Mouse (Mus musculus): Measurements from ENCODE around the gene Ern1. TPM values are rescaled to one million over a fixed set of nuclear protein-coding genes. Genes with fewer than 3 reads are reported as not detected.

Ern1 gene
- polyA plus RNA-seq, 1 experiment = 18.1 TPM

GRCm38 (mm10) chr11:106465932-106466331 lies 21.7 kb downstream of the Ern1 start:
- H3K27ac ChIP-seq (ENCODE audit: control insufficient read depth, insufficient read depth, low read length) = no peak overlapping the region
- no peak overlapping the region for H3K4me3 ChIP-seq (ENCODE audit: control insufficient read depth, insufficient read depth, low read length)
- no peak for DNase-seq
- no peak for TF ChIP-seq CTCF (IDR thresholded peaks at IDR 0.05; ENCODE audit: borderline replicate concordance, control insufficient read depth, extremely low read depth, insufficient read depth, low read length, poor library complexity)
- TF ChIP-seq POLR2A (IDR thresholded peaks at IDR 0.05; ENCODE audit: control insufficient read depth, extremely low read depth, insufficient read depth, low read length, poor library complexity) = no peak
- H3K4me1 ChIP-seq (replicated peaks; ENCODE audit: control insufficient read depth, insufficient read depth, low read length) = peaks cover 11% of the 10 kb centered on the region
- H3K27me3 ChIP-seq (ENCODE audit: control insufficient read depth, insufficient read depth, low read length) = no peaks in the 10 kb centered on the region
- no peaks in the 10 kb centered on the region for H3K36me3 ChIP-seq (ENCODE audit: control insufficient read depth, insufficient read depth, low read length)
- WGBS = 97% methylated on average over 4 of the region's 4 CpGs

- no peak for DNase-seq
- Histone ChIP-seq H3K27me3 (ENCODE audit: control insufficient read depth, insufficient read depth, low read length) (no peaks in the 10 kb centered on the region), H3K36me3 (ENCODE audit: control insufficient read depth, insufficient read depth, low read length) (no peaks in the 10 kb centered on the region), H3K4me1 (replicated peaks; ENCODE audit: control insufficient read depth, insufficient read depth, low read length) (peaks cover 11% of the 10 kb centered on the region), H3K27ac (ENCODE audit: control insufficient read depth, insufficient read depth, low read length) (no peak overlapping the region), H3K4me3 (ENCODE audit: control insufficient read depth, insufficient read depth, low read length) (no peak overlapping the region)
- TF ChIP-seq POLR2A (IDR thresholded peaks at IDR 0.05; ENCODE audit: control insufficient read depth, extremely low read depth, insufficient read depth, low read length, poor library complexity) = no peak
- TF ChIP-seq CTCF (IDR thresholded peaks at IDR 0.05; ENCODE audit: borderline replicate concordance, control insufficient read depth, extremely low read depth, insufficient read depth, low read length, poor library complexity) = no peak
- 100% methylated on average over 1 of the region's 1 CpGs for WGBS
These were observed 22.1 kb downstream of the Ern1 start for GRCm38 (mm10) chr11:106465545-106465903.

DNA sequence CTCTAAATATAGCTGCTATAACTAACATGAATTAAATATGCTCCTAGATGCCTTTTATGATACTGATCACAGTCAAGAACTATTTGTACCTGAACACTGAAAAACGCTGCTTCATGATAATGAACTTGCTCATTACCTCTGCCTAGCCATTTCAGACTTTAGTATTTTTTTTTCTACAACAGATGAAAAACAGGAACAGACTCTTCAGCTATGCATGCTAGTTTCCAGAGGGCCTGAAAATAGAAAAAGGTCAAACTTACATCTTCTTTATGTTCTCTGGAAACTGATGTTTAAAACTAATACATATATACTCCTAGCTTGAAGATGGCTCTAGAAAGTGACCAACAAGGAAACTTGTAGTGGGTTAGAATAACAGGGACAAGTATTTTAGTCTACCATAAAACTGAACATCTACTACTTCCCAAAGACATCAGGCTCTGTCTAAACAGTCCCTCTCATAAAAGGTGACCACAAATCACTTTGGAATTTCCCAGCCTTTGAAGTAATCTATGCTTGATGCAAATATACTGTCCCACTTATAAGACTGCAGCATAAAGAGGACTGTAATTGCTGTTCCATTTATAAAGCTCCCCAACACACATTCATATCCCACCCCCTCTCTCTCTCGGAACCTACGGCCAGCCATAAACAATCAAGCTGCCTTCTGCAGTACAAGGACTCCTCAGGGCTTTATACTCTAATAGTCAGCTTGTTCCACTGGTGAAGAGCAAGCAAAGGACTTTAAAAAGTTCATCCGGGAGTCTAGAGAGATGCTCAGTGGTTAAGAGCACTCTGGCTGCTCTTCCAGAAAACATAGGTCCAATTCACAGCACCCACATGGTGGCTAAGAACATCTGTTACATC lies 22.7 kb downstream of the Ern1 start:
- WGBS = 74% methylated on average over 4 of the region's 4 CpGs
- Histone ChIP-seq H3K27me3 (ENCODE audit: control insufficient read depth, insufficient read depth, low read length) (no peaks in the 10 kb centered on the region), H3K4me1 (replicated peaks; ENCODE audit: control insufficient read depth, insufficient read depth, low read length) (peaks cover 11% of the 10 kb centered on the region), H3K36me3 (ENCODE audit: control insufficient read depth, insufficient read depth, low read length) (no peaks in the 10 kb centered on the region), H3K4me3 (ENCODE audit: control insufficient read depth, insufficient read depth, low read length) (no peak overlapping the region), H3K27ac (ENCODE audit: control insufficient read depth, insufficient read depth, low read length) (no peak overlapping the region)
- TF ChIP-seq CTCF (IDR thresholded peaks at IDR 0.05; ENCODE audit: borderline replicate concordance, control insufficient read depth, extremely low read depth, insufficient read depth, low read length, poor library complexity) = no peak
- TF ChIP-seq POLR2A (IDR thresholded peaks at IDR 0.05; ENCODE audit: control insufficient read depth, extremely low read depth, insufficient read depth, low read length, poor library complexity) = no peak
- DNase-seq = no peak

GRCm38 (mm10) chr11:106463845-106464244 lies 23.8 kb downstream of the Ern1 start:
- 26% methylated on average over 5 of the region's 5 CpGs for whole genome bisulfite sequencing
- peaks cover 11% of the 10 kb centered on the region for H3K4me1 ChIP-seq (replicated peaks; ENCODE audit: control insufficient read depth, insufficient read depth, low read length)
- no peak for DNase-seq
- no peak overlapping the region for H3K27ac ChIP-seq (ENCODE audit: control insufficient read depth, insufficient read depth, low read length)
- H3K27me3 ChIP-seq (ENCODE audit: control insufficient read depth, insufficient read depth, low read length) = no peaks in the 10 kb centered on the region
- no peak for TF ChIP-seq POLR2A (IDR thresholded peaks at IDR 0.05; ENCODE audit: control insufficient read depth, extremely low read depth, insufficient read depth, low read length, poor library complexity)
- no peak for TF ChIP-seq CTCF (IDR thresholded peaks at IDR 0.05; ENCODE audit: borderline replicate concordance, control insufficient read depth, extremely low read depth, insufficient read depth, low read length, poor library complexity)
- no peaks in the 10 kb centered on the region for H3K36me3 ChIP-seq (ENCODE audit: control insufficient read depth, insufficient read depth, low read length)
- H3K4me3 ChIP-seq (ENCODE audit: control insufficient read depth, insufficient read depth, low read length) = no peak overlapping the region

- Histone ChIP-seq H3K36me3 (ENCODE audit: control insufficient read depth, insufficient read depth, low read length) (no peaks in the 10 kb centered on the region), H3K4me1 (replicated peaks; ENCODE audit: control insufficient read depth, insufficient read depth, low read length) (peaks cover 9% of the 10 kb centered on the region), H3K4me3 (ENCODE audit: control insufficient read depth, insufficient read depth, low read length) (no peak overlapping the region), H3K27me3 (ENCODE audit: control insufficient read depth, insufficient read depth, low read length) (no peaks in the 10 kb centered on the region), H3K27ac (ENCODE audit: control insufficient read depth, insufficient read depth, low read length) (no peak overlapping the region)
- TF ChIP-seq CTCF (IDR thresholded peaks at IDR 0.05; ENCODE audit: borderline replicate concordance, control insufficient read depth, extremely low read depth, insufficient read depth, low read length, poor library complexity) (no peak), POLR2A (IDR thresholded peaks at IDR 0.05; ENCODE audit: control insufficient read depth, extremely low read depth, insufficient read depth, low read length, poor library complexity) (no peak)
- WGBS = 21% methylated on average over 3 of the region's 3 CpGs
- DNase-seq = no peak
These were observed 25.3 kb downstream of the Ern1 start for GRCm38 (mm10) chr11:106462309-106462708.

DNA sequence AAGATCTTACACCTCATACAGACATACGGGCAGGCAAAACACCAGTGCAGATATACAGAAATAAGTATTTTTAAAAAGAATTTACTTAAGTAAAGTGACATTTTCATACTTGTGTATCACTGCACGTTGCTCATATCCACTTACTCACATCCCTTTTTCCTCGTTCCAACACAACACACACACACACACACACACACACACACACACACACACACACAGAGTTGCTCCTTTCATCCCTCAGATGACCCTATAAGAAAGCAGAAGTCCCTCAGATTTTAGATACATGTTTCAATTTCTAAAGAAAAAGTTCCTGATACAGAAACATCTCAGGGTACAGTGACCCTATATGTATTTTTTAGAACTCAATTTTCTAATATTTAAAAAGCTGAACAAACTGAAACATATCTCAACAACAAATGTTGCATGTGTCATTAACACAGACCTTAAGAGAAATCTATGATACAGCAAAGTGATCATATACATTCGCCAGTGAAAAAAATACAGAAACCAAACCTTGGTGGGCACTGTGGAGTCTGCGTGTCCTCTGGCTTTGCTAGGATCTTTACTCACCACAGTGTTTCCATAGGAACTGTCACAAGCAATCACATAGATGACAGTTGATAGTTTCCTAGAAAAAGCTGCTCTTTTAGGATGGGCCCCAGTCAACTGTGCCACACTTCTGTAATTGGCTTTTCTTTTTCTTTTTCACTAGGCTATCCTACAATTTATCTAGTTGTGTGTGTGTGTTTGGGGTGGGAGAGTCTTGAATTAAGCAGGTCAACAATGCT lies 26.3 kb downstream of the Ern1 start:
- H3K36me3 ChIP-seq (ENCODE audit: control insufficient read depth, insufficient read depth, low read length) = no peaks in the 10 kb centered on the region
- no peak overlapping the region for H3K27ac ChIP-seq (ENCODE audit: control insufficient read depth, insufficient read depth, low read length)
- no peaks in the 10 kb centered on the region for H3K27me3 ChIP-seq (ENCODE audit: control insufficient read depth, insufficient read depth, low read length)
- TF ChIP-seq CTCF (IDR thresholded peaks at IDR 0.05; ENCODE audit: borderline replicate concordance, control insufficient read depth, extremely low read depth, insufficient read depth, low read length, poor library complexity) = no peak
- TF ChIP-seq POLR2A (IDR thresholded peaks at IDR 0.05; ENCODE audit: control insufficient read depth, extremely low read depth, insufficient read depth, low read length, poor library complexity) = no peak
- DNase-seq = no peak
- no peak overlapping the region for H3K4me3 ChIP-seq (ENCODE audit: control insufficient read depth, insufficient read depth, low read length)
- WGBS = 49% methylated on average over 5 of the region's 5 CpGs
- H3K4me1 ChIP-seq (replicated peaks; ENCODE audit: control insufficient read depth, insufficient read depth, low read length) = peaks cover 9% of the 10 kb centered on the region

All from thymus, adult 2 months (tissue).